Mouse (Mus musculus) forebrain, embryonic 11.5 days (tissue): ENCODE results near the gene Nin. TPM values are rescaled to one million over a fixed set of nuclear protein-coding genes. Genes with fewer than 3 reads are reported as not detected.

Experiments used
- ATAC-seq: fragments of 200-750 bp; cut with Nextera tagmentation; replicated peaks from 2 replicates; pipeline ENCODE4 v1.8.0; 2017; ENCODE audit warnings: moderate TSS enrichment; ENCODE audit not compliant: low FRiP score
- DNase-seq: peaks from one replicate; pipeline ENCODE4 v3.0.0-alpha.2; 2017; ENCODE audit warnings: low spot score
- H3K27ac ChIP-seq: fragments of 300-500 bp; sonication (generic); 2 replicates; pipeline ENCODE4 v1.5.1; 2014; ENCODE audit warnings: low read depth, low read length
- H3K27me3 ChIP-seq: fragments of 300-500 bp; sonication (generic); 2 replicates; pipeline ENCODE4 v1.6.1; 2014; ENCODE audit warnings: mild to moderate bottlenecking, low read length, mixed read lengths; ENCODE audit not compliant: control insufficient read depth, insufficient read depth
- H3K36me3 ChIP-seq: fragments of 300-500 bp; sonication (generic); 2 replicates; pipeline ENCODE4 v1.6.1; 2014; ENCODE audit warnings: mild to moderate bottlenecking, low read length, moderate library complexity, mixed read lengths; ENCODE audit not compliant: control insufficient read depth, insufficient read depth
- H3K4me1 ChIP-seq: fragments of 300-500 bp; sonication (generic); replicated peaks from 2 replicates; pipeline ENCODE4 v1.6.1; 2014; ENCODE audit warnings: low read length, mixed read lengths; ENCODE audit not compliant: control insufficient read depth, insufficient read depth
- H3K4me2 ChIP-seq: fragments of 300-500 bp; sonication (generic); 2 replicates; pipeline ENCODE4 v1.6.1; 2014; ENCODE audit warnings: low read depth, mild to moderate bottlenecking, low read length, moderate library complexity, mixed read lengths; ENCODE audit not compliant: severe bottlenecking
- H3K4me3 ChIP-seq: fragments of 300-500 bp; sonication (generic); 2 replicates; pipeline ENCODE4 v1.5.1; 2014; ENCODE audit warnings: low read depth, low read length
- H3K9ac ChIP-seq: fragments of 300-500 bp; sonication (generic); 2 replicates; pipeline ENCODE4 v1.6.1; 2014; ENCODE audit warnings: low read length
- H3K9me3 ChIP-seq: fragments of 300-500 bp; sonication (generic); 2 replicates; pipeline ENCODE4 v1.6.1; 2016; ENCODE audit warnings: low read length, mixed read lengths; ENCODE audit not compliant: control insufficient read depth
- WGBS: fragments of 180-500 bp; shearing (Covaris S2); extraction: QIAGEN DNeasy Blood & Tissue Kit; methylation state at CpG from one replicate; pipeline ENCODE4 v1.1.7; 2014; 5-methylcytosine and 5-hydroxymethylcytosine counted together
- polyA plus RNA-seq: library from polyadenylated mRNA; unstranded; fragments of >200 nt; fragmentation: Nextera tagmentation; extraction: Ambion mirVana; gene quantifications from 2 replicates; pipeline ENCODE4 v1.2.1, GENCODE M21; 2014

Nin gene
- polyA plus RNA-seq, 1 experiment from 2014 or later = 13.3 TPM

- H3K4me3 ChIP-seq = no peak overlapping the region
- no peaks in the 10 kb centered on the region for H3K4me1 ChIP-seq
- no peaks in the 10 kb centered on the region for H3K27me3 ChIP-seq
- H3K27ac ChIP-seq = no peak overlapping the region
- H3K36me3 ChIP-seq = no peaks in the 10 kb centered on the region; the same call in 1 of the 2 replicates
- no peaks in the 10 kb centered on the region for H3K9me3 ChIP-seq
- H3K4me2 ChIP-seq = no peak overlapping the region
- DNase-seq = no peak
- ATAC-seq = no peak
- WGBS = 92% methylated on average over 4 of the region's 4 CpGs
- H3K9ac ChIP-seq = no peak overlapping the region
These were observed 103.2 kb downstream of the Nin start for GRCm38 (mm10) chr12:70010356-70010755.

GRCm38 (mm10) chr12:70005103-70005502 lies 108.4 kb downstream of the Nin start:
- no peak for DNase-seq
- Histone ChIP-seq H3K9me3 (no peaks in the 10 kb centered on the region), H3K27me3 (no peaks in the 10 kb centered on the region), H3K9ac (no peak overlapping the region), H3K4me3 (no peak overlapping the region), H3K36me3 (no peaks in the 10 kb centered on the region), H3K27ac (no peak overlapping the region), H3K4me2 (no peak overlapping the region), H3K4me1 (no peaks in the 10 kb centered on the region)
- ATAC-seq = no peak
- 90% methylated on average over 4 of the region's 4 CpGs for WGBS

GRCm38 (mm10) chr12:69998186-69998983 lies 115.1 kb downstream of the Nin start:
- ATAC-seq (no peak), DNase-seq (no peak)
- H3K36me3 ChIP-seq = no peaks in the 10 kb centered on the region
- H3K9ac ChIP-seq = no peak overlapping the region
- H3K4me3 ChIP-seq = no peak overlapping the region
- 87% methylated on average over 13 of the region's 13 CpGs for WGBS
- no peaks in the 10 kb centered on the region for H3K27me3 ChIP-seq
- no peak overlapping the region for H3K27ac ChIP-seq
- H3K9me3 ChIP-seq = no peaks in the 10 kb centered on the region; the same call in 1 of the 2 replicates
- H3K4me2 ChIP-seq = no peak overlapping the region
- no peaks in the 10 kb centered on the region for H3K4me1 ChIP-seq

DNA sequence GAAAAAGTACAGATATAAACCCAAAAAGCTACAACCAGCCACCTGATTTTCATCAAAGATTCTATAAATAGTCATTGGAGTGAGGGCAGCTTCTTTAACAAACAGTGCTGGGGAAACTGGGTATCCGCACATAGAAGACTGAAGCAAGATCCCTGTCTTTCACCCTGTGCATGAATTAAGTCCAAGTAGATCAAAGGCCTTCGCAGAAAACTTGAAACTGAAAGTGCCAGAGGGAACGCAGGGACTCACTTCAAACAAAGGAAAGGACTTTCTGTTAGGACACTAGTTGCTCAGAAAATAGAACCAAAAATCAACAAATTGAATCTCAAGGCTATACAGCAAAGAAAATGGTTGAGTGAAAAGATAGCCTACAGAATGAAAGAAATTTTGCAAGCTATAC lies 118.1 kb downstream of the Nin start:
- Histone ChIP-seq H3K4me2 (no peak overlapping the region), H3K4me3 (no peak overlapping the region), H3K27ac (no peak overlapping the region), H3K4me1 (no peaks in the 10 kb centered on the region), H3K9me3 (no peaks in the 10 kb centered on the region; the same call in 1 of the 2 replicates), H3K27me3 (no peaks in the 10 kb centered on the region), H3K36me3 (no peaks in the 10 kb centered on the region), H3K9ac (no peak overlapping the region)
- DNase-seq = no peak
- WGBS = 73% methylated on average over 3 of the region's 3 CpGs
- ATAC-seq = no peak

DNA sequence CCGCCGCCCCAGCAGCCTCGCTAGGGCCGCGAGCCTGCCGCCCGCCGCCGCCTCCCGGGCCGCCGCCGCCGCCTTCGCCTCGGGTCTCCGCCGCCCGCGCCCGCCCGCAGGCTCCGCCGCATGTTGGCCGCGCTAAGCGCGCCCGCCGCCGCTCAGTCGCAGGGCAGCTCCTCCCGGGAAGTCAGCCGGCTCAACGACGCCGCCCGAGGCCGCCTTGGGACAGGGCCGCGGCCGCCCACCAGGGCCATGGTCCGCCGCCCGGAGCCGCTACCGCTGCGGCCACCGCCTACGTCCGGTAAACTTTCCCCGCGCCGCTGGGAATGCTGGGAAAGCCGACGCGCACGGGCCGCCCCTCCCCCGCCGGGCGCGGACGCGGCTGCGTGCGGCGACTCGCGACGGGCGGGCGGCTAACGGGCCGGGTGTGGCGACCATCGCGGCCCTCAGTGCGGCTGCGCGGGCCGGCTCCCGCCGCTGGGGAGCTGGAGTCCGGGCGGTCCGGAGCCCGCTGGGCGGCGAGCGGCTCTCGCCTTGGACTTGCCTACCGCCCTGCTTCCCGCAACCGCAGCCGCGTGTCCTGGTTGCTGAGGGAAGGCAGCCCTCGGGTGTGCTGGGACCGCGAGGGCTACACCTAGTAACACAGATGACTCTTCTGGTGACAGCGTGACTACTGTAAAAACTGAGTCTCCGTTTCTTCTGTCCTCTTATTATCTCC lies 126.6 kb downstream of the Nin start, which contains the start of gene Sav1:
Sav1 (minus strand) TSS at position 217 of the 712 bp plus-strand sequence.
- peak; percentile 92 for ATAC-seq
- WGBS = under 1% methylated on average over 70 of the region's 102 CpGs
- Histone ChIP-seq H3K4me3 (peak within 1 kb of the TSS; percentile 89), H3K9me3 (no peaks in the 10 kb centered on the region), H3K36me3 (no peaks in the 10 kb centered on the region; the same call in 1 of the 2 replicates), H3K27me3 (no peaks in the 10 kb centered on the region), H3K4me2 (peak within 1 kb of the TSS; percentile 60), H3K9ac (peak within 1 kb of the TSS; percentile 95), H3K4me1 (no peaks in the 10 kb centered on the region), H3K27ac (peak within 1 kb of the TSS; percentile 70)
- DNase-seq = peak; percentile 93

GRCm38 (mm10) chr12:69986241-69986762 lies 127.2 kb downstream of the Nin start:
- ATAC-seq = peak; percentile 63
- peak overlapping the region; percentile 70 for H3K27ac ChIP-seq
- DNase-seq = peak; percentile 78
- no peaks in the 10 kb centered on the region; the same call in 1 of the 2 replicates for H3K36me3 ChIP-seq
- under 1% methylated on average over 36 of the region's 36 CpGs for WGBS
- H3K4me1 ChIP-seq = no peaks in the 10 kb centered on the region
- peak overlapping the region; percentile 95 for H3K9ac ChIP-seq
- H3K27me3 ChIP-seq = no peaks in the 10 kb centered on the region
- no peaks in the 10 kb centered on the region for H3K9me3 ChIP-seq
- H3K4me2 ChIP-seq = peak overlapping the region; percentile 60
- peak overlapping the region; percentile 89 for H3K4me3 ChIP-seq

DNA sequence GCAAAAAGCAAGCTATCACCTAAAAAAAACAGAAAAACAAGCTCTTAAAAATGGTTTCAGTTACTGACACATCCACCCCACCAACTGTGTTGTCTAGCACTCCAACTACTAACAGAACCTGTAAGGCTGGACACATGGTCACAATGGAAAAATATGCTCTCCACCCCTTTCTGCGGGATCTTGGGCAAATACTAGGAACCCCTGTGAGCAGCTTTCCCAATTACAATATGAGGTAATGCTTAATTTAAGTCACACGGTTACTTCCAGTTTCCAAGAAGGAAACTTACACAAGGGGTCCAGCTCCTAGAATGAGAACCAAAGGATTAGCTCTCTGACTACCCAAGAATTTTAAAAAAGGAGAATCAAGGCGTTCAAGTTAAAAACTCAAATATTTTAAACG lies 128.0 kb downstream of the Nin start:
- ATAC-seq (no peak), DNase-seq (no peak)
- H3K4me2 ChIP-seq = peak overlapping the region; percentile 60
- no peaks in the 10 kb centered on the region for H3K27me3 ChIP-seq
- H3K36me3 ChIP-seq = no peaks in the 10 kb centered on the region; the same call in 1 of the 2 replicates
- H3K4me3 ChIP-seq = peak overlapping the region; percentile 89
- WGBS = 38% methylated on average over 4 of the region's 4 CpGs
- H3K9ac ChIP-seq = peak overlapping the region; percentile 95; the same call in 1 of the 2 replicates
- H3K9me3 ChIP-seq = no peaks in the 10 kb centered on the region
- no peaks in the 10 kb centered on the region for H3K4me1 ChIP-seq
- H3K27ac ChIP-seq = no peak overlapping the region

DNA sequence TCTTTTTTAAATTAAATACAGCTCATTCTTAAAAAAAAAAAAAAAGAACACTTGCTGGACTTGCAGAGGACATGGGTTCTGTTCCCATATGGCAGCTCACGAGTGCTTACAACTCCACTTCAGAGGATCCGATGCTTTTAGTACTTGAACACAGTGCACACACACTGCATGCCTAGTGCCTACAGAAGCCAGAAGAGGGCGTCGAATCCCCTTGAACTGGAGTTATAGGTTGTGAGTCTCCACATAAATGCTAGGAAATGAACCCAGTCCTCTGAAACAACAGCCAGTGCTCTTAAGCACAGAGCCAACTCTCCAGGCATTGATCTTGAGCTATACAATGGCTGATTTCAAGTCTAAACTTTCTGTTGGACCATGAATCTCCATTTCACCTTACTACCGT lies 130.6 kb downstream of the Nin start:
- no peak overlapping the region for H3K27ac ChIP-seq
- WGBS = 67% methylated on average over 5 of the region's 5 CpGs
- H3K9ac ChIP-seq = no peak overlapping the region
- peak; percentile 51 for DNase-seq
- no peaks in the 10 kb centered on the region for H3K9me3 ChIP-seq
- H3K36me3 ChIP-seq = no peaks in the 10 kb centered on the region; the same call in 1 of the 2 replicates
- no peak overlapping the region for H3K4me3 ChIP-seq
- H3K4me1 ChIP-seq = no peaks in the 10 kb centered on the region
- H3K27me3 ChIP-seq = no peaks in the 10 kb centered on the region
- H3K4me2 ChIP-seq = no peak overlapping the region
- no peak for ATAC-seq
